Mouse (Mus musculus): ENCODE measurements around the gene Lmod2.

DNA sequence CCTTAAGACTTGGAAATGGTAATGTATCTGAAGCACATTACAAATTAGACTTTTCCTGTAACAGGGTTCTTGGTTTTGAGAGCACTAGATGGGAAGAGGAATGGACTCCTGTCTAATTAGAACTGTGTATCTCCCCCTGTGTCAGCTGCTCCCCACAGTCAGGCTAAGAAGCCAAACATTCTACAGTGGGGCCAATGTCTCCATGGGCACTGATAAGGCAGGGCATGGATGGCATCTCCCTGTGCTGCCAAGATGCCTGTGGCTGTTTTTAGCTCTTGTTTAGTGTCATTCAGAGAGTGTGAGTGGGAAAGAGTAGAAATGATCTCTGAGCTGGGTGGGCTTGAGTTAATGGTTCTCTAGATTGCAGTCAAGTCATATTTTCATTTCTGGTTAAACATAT is 24.2 kb upstream of the Lmod2 start:
- no peak for TF ChIP-seq GATA1 (IDR thresholded peaks at IDR 0.05; ENCODE audit: borderline replicate concordance, low read length)
- TF ChIP-seq FLI1 (IDR thresholded peaks at IDR 0.05; ENCODE audit: low read length): no peak
